Mouse (Mus musculus): ENCODE measurements around the gene Rbfox3.

The Rbfox3 gene

GRCm38 (mm10) chr11:118605570-118605969, 305.8 kb downstream of the Rbfox3 start:
- no peak for DNase-seq (ENCODE audit: low spot score in 2 of 2)

- no peak for DNase-seq (ENCODE audit: low spot score in 2 of 2)
These were observed 307.2 kb downstream of the Rbfox3 start for GRCm38 (mm10) chr11:118604206-118604605.

- DNase-seq (ENCODE audit: low spot score in 2 of 2): no peak
These were observed 308.3 kb downstream of the Rbfox3 start for GRCm38 (mm10) chr11:118603126-118603525.

- DNase-seq (ENCODE audit: low spot score in 2 of 2): no peak
These were observed 309.9 kb downstream of the Rbfox3 start for GRCm38 (mm10) chr11:118601484-118601883.

DNA sequence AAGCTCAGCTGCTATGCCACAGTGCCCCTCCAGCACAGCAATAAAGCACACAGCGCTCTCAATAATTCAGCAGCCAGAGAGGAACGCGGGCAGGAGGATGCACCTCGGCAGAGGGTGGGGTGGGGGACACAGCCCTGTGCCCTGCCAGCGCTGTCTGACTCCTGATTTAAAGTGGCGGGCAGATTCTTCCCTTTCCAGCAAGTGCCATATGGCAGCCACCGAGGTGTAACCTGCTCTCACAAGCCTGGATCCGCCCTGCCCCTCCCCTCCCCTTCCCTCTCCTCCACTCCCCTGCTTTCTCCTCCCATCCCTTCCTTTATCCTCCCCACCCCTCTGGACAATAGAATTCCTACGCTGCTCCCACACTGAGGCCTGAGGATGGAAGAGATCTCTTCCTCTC, 311.2 kb downstream of the Rbfox3 start:
- DNase-seq (ENCODE audit: low spot score in 2 of 2): no peak

GRCm38 (mm10) chr11:118598726-118599125, 312.7 kb downstream of the Rbfox3 start:
- no peak for DNase-seq (ENCODE audit: low spot score in 2 of 2)

DNA sequence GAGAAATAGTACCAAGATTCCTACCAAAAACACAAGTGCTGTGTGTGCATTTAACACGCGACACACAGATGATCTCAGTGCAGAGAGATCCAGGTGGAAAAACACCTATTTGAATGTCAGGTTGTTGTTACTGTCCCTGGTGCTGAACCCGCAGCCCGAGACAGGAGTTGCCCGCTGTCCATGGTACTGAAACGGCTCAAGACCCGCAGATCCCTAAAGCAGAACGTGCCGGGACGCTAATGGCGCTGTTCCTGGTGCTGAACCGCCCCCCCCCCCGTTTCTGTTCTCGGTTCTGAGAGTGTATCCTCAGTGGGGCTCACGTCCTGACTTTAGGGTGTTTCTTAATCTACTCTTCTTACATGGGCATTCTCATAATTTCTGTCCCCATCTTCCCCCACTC, 326.6 kb downstream of the Rbfox3 start:
- DNase-seq (ENCODE audit: low spot score in 2 of 2): peak in 1 of 2 experiments; percentile 9

DNA sequence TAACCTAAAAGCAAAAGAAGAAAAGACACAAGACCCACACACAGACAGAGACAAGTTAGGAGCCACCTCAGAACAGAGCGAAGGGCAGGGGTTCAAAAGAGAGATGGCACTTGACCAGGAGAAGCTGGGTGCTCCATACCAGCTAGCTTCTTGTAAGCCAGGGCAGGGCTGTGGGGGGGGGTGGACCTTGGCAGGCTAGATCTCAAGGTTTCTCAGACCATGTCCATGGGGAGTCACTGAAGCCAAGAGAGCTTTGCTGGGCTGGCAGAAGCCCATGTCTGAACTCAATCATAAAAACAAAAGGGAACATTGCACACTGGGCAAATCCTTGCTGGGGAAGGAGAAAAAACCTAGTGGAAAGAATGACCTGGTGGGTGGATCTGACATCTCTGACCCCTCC, 327.4 kb downstream of the Rbfox3 start:
- no peak for DNase-seq (ENCODE audit: low spot score in 2 of 2)

- DNase-seq (ENCODE audit: low spot score in 2 of 2): no peak
These were observed 327.8 kb downstream of the Rbfox3 start for GRCm38 (mm10) chr11:118583573-118583972.

DNA sequence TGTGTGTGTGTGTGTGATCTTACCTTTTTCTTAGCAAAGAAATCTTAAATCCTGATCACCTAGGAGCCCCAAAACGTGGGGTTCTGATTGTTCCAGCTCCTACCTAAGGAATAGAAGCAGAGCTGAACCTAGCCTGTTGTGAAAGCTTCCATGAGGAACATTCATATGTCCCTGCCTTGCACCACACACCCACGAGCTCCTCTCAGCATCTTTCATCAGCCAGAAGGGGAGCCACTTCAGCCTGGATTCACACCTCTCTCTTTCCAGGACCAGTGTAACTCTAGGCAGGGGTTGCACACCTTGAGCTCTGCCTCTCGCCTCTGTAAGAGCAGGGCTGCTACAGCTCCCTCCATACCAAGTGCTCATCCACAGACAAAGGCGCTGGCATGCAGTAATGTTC, 330.4 kb downstream of the Rbfox3 start:
- DNase-seq (ENCODE audit: low spot score in 2 of 2): no peak

- no peak for DNase-seq (ENCODE audit: low spot score in 2 of 2)
These were observed 331.8 kb downstream of the Rbfox3 start for GRCm38 (mm10) chr11:118579622-118580021.

GRCm38 (mm10) chr11:118577271-118577670, 334.1 kb downstream of the Rbfox3 start:
- DNase-seq (ENCODE audit: low spot score in 2 of 2): no peak

- no peak for DNase-seq (ENCODE audit: low spot score in 2 of 2)
These were observed 334.8 kb downstream of the Rbfox3 start for GRCm38 (mm10) chr11:118576611-118577010.

DNA sequence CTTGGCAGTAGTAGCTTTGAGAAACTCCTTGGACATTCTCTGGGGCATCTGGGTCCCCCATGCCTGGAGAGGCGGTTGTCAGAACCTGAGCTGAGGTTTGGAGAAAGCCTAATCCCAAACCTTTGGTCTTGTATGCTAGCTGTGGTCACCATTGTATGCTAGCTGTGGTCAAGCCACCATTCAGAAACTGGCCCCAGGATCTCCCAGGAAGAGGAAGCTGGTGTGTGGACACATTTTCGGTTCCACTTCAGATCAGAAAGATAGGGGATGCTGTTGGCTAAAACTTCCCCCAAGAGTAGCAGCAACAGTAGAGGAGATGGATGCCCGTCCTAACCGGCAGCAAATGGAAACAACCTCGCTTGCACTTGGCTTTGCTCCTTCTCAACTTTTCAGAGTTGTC, 337.0 kb downstream of the Rbfox3 start:
- DNase-seq (ENCODE audit: low spot score in 2 of 2): no peak

- no peak for DNase-seq (ENCODE audit: low spot score in 2 of 2)
These were observed 337.8 kb downstream of the Rbfox3 start for GRCm38 (mm10) chr11:118573569-118573968.

DNA sequence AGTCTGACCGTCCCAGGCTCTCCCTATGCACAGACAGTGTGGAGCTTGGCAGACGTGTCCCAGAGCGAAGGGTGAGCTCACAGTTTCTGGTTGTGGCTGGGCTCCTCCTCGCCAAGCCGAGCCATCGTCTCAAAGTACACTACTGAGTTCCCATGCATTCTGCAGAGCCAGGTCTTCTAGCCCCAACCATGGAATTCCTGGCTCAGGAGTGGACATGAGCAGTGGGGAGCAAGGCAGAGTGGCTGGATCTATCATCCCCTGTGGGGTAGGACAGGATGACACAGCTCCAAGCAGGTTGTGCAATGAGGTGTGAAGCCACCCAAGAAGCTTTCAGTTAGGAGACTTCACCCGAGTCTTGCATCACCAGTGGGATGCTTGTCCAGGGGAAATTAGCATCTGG, 338.4 kb downstream of the Rbfox3 start:
- DNase-seq (ENCODE audit: low spot score in 2 of 2): no peak

- no peak for DNase-seq (ENCODE audit: low spot score in 2 of 2)
These were observed 341.2 kb downstream of the Rbfox3 start for GRCm38 (mm10) chr11:118570164-118570563.

DNA sequence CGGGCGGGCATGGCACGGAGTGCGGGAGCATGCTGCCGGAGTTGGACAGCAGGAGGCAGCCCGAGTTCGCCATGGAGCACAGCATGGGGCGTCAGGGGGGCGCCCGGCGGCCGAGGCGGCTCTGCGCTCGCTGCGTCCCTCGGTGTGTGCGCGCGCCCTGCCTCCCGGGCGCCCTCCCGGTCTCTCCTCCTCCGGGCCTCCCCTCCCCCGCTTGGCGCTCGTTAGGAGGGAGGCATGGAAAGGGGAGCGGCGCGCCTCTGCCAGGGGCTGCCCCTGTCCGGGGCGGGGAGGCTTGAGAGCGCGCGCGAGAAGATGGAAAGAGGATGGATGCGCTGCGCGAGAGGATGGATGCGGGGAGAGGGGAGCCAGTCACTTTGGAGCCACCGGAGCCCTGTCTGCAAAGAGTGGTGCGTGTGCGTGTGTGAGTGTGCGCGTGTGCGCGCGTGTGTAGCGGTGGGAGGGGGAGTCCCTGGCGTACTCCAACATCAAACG, 341.8 kb downstream of the Rbfox3 start:
- DNase-seq (ENCODE audit: low spot score in 2 of 2): no peak

- DNase-seq (ENCODE audit: low spot score in 2 of 2): no peak
These were observed 347.5 kb downstream of the Rbfox3 start for GRCm38 (mm10) chr11:118563877-118564276.

DNA sequence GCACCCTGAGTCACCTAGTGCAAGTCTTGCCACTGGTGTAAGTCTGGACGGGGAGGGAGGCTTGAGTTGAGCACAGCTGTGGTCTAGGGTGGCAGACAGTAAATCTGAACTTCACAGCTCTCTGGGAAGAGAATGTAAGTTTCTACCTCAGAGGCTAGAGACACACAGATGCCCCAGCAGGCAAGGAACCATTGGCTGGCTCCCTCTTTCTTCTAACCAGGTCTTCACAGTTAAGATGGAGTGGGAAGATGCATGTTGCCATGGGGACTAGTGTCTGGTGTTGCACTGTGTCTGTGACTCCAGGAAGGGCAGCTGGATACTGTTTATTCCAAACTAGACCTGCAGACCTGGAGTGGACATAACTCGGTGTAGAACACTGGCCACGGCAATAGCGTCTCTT, 348.6 kb downstream of the Rbfox3 start:
- no peak for DNase-seq (ENCODE audit: low spot score in 2 of 2)

GRCm38 (mm10) chr11:118558193-118558592, 353.2 kb downstream of the Rbfox3 start:
- no peak for DNase-seq (ENCODE audit: low spot score in 2 of 2)

DNA sequence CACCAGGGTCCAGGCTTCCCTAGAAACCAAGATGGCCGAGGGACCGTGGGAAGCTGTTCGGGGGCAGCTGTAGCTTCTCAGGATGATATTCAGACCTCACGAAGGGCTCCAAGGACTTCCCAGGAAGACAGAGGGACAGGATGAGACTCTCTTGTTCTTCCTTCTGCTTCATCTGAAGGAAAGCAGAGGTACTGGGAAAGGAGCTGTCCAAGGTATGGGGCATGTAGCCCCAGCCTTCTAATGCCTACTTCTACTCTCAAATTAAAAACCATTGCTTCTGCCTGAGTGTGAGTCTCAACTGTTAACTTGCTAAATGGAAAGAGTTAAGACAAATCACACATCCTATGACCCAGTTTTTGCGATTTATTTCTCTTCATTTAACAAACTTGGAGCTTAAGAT, 355.8 kb downstream of the Rbfox3 start:
- no peak for DNase-seq (ENCODE audit: low spot score in 2 of 2)

DNA sequence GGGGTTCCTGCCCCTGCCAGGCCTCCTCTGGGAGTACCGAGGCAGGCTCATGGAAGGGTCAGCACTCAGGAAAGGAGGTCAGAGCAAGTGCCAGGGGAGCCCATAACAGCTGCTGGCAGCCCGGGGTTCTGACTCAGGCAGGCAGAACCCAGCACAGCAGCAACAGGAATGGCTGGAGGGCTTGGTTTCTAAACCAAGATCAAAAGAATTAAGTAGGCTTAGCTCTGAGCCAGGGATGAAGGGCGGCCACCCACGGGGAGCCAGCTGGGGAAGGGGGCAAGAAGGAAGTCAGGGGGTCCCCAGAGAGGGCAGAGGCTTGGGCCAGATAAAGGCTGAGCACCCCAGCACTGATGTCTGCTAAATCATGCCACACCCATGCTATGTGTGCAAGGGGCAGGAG, 356.9 kb downstream of the Rbfox3 start:
- no peak for DNase-seq (ENCODE audit: low spot score in 2 of 2)

GRCm38 (mm10) chr11:118553926-118554325, 357.5 kb downstream of the Rbfox3 start:
- DNase-seq (ENCODE audit: low spot score in 2 of 2): no peak

DNA sequence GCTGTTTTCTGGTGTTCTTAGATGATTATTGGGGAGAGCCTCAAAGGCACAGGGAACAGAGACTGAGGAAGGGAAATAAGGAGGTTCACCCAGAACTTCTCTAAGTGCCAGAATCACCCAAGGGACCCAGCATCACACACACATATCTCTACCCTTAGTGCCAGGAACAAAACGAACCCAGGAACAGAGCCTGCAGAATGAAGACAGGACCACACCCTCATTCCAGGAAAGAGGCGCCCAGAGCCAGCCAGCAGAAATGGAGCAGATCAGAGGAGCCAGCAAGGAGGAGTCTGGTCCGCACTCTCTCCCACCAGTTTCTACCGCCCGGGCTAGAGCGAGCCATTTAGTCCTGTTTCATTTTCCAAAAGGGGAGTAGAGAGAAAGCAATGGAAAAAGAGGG, 358.4 kb downstream of the Rbfox3 start:
- DNase-seq (ENCODE audit: low spot score in 2 of 2): no peak
